Mouse (Mus musculus): ENCODE results near the gene Slc35b1.
"Not testable (repeated sequence)": the region's sequence is repeated elsewhere in the genome, so short reads cannot be mapped to it uniquely, and the experiment has no call there.

Gene Slc35b1

DNA sequence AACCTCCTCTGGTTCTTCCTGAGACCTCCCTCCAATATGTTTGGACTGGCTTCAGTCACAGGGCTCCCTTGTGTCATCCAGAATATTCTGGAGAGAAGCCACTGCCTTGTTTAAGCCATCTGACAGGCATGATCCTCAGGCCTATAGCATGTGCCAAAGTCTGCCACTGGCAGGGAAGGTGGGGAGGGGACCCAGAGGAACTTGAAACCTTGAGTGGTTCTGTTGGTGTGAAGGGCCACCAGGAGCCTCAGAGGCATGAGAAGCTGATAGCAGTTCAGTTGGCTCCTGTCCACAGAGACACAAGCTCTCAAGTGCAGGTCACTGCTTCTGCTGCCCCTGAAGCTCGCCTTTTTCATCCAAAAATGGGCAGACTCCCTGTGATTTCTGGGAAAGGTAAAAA lies 12.1 kb downstream of the Slc35b1 start:
- DNase-seq (ENCODE audit: low read depth) = no peak

DNA sequence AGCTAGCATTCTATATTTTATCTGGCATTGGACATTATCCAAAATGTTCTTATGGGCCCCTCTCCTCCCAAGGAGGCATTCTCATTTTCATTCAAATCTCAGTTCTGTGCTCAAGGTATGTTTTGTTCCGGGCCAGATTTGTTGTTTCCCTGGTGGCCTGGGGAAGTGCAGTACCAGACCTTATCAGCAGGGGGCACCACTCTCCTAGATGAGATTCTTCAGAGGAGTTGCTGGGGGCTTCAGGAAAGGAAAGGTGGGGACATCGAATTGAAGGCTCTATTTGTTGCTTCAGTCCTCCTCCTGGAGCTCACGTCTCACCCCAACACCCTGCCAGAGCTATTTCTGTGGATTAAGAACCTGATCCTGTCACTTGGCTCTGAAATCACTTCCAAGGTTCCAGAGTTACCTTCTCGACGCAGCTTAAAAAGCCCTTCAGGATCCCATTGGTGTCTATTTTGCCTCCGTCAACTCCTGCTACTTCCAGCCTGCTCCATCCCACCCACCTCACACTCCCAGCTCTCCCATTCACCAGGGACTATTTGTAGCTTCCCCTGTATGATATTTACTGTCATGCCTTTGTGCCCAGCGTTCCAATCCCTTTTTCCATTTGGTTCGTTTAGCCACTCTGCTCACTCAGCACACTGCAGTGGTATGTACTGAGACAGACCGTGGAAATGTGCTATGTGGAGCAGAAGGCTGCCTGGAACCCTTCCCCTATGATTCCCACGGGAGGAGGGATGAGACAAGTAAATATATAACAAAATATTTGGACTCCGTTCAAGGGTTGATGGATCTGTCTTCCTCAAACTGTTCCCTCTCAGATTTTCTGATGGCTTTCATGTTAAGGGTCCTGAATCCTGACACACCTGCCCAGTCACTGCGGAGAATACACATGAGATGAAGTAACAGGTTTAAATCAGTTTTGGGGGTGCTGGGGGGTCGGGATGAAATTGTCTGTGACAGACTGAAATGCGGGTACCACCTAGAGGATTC lies 13.6 kb downstream of the Slc35b1 start:
- peak; percentile 56 for DNase-seq (ENCODE audit: low read depth)

DNA sequence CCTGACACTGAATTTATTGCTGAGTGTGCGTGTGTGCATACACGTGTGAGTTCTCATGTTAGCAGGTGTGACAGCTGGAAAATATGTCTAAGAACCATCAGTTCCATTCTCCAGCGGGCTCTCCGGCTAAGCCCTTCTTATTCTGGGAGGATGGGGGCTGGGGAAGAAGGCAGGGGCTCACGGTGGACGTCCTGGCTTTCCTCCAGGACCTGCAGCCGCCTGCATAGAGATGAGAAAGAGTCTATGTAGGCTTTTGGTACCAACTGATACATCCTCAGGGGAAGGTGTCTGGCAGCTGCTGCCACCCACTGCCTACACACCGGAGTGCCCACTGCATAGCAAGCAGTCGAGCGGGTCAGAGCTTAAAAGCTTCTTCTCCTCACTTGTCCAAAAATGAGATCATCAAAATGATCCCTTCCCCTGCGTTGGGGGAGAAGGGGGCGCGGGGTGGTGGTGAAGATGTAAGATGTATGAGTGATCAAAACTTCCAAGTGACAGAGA lies 15.1 kb downstream of the Slc35b1 start:
- no peak for DNase-seq (ENCODE audit: low read depth)

DNA sequence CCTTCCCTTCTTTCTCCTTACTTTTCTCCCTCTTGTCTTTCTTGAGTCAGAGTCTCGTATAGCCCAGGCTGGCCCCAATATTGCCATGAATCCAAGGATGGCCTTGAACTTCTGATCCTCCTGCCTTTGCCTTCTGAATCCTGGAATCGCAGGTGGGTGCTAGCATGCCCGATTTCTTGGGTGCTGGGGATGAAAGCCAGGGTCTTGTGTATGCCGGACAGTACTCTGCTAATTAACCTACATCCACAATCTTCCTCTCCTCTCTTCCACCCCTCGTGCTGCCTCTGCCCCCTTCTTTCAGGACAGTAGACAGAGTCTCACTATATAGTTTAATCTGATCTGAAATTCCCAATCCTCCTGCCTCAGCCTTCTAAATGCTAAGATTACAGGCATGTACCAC lies 17.1 kb downstream of the Slc35b1 start:
- no peak for DNase-seq (ENCODE audit: low read depth)

DNA sequence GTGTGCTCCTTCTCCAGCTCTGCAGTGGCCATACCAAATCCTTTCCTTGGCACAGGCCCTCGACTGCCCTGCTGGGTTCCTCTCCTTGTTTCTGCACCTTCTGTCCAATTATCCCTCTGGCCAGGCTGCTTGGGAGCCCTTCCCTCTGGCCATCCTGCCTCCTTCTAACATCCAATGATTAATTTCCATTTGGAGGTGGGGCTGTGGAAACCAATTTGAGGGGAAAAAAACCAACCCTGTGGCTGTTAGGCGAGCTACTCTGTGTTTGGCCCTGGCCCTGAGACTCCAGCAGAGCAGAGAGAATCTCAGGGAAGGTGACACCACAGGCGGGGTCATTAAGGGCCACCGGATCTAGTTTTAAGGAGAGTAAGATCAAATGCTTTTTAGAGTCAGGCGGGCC lies 17.7 kb downstream of the Slc35b1 start:
- no peak for DNase-seq (ENCODE audit: low read depth)

DNA sequence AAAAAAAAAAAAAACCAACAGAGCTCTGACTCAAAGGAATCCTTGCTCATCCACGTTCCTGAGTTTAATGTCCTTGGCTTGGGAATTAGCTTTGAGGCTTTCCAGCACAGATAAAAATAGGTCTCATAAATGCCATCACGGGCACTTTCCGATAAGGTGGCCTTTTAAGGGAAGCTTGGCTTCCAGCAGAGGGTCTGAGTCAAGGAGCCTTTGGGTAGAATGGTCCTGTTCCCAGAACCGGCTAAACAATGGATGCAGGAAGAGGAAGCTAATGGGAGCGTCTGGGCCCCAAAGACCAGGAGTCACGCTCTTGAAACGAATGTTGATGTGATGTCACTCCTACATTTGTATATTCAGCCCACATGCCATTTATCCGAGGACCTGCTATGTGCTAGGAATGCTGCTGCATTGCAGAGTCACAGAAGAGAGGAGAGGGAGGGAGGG lies 18.2 kb downstream of the Slc35b1 start:
- no peak for DNase-seq (ENCODE audit: low read depth)

DNA sequence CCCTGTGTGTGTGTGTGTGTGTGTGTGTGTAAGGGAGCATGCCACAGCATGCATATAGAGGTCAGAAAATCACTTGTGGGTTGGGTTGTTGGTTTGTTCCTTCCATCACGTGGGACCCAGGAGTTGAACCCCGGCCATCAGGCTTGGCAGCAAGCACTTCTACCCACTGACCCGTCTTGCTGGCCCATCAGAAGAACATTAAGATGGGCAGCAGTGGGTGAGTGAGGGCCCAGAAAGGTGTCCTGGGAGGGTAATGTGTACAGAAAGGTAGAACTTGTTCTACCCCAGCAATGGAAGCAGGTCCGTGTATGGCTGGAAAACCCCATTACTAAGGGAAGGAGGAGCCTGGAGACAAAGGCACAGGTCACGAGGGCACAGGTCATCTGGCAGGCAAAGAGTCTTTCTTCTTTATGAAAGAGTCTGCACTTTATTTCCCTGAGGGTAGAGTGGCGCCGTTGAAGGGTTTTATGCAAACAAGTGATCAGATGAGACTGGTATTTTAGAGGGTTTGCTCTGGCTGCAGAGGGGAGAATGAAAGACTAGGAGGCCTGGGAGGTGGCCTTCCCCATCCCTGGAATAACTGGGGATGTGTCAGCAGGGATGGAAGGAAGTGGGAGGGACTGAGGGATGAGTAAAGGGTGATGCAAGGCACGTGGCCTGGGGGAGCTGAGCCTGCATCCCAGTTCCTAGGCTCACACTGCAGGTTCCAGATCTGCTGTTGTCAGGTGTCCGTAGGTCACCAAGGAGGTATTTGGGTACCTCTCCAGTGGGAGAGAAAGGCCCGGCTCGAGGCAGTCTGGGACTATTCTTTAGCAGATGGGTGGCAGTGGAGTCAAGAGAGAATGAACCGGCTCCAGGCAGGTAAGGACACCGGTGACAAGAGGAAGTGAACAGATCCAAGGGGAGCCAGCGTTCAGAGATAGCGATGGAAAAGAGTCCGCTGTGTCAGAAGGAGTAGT lies 19.2 kb downstream of the Slc35b1 start:
- DNase-seq (ENCODE audit: low read depth) = no peak

DNA sequence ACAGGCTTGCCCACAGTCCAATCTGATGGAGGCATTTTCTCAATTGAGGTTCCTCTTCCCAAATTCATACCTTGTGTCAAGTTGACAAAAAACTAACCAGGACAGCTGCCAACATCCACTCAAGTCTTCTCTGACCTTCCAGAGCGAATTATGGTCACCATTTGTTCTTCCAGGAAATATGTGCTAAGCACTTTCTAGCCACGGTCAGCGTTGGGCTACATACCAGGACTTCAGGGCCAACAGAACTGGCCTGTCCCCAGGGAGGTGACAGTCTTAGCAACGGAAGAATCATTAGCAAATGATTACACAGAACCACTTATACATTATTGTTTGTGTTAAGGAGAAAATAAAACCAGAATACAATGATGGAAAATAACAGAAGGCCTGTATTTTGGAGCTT lies 21.3 kb downstream of the Slc35b1 start:
- DNase-seq (ENCODE audit: low read depth) = no peak

DNA sequence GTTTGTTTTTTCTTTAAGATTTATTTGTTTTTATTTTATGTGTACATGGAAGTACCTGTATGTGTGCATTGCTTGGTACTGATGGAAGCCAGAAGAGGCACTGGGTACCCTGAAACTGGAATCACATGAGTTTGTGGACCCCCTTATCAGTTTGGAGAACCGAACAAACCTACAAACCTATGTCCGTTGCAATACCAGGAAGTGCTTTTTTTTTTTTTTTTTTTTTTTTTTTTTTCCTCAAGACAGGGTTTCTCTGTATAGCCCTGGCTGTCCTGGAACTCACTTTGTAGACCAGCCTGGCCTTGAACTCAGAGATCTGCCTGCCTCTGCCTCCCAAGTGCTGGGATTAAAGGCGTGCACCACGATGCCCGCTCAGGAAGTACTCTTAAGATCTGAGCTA lies 21.9 kb downstream of the Slc35b1 start:
- DNase-seq (ENCODE audit: low read depth) = not testable (repeated sequence)

DNA sequence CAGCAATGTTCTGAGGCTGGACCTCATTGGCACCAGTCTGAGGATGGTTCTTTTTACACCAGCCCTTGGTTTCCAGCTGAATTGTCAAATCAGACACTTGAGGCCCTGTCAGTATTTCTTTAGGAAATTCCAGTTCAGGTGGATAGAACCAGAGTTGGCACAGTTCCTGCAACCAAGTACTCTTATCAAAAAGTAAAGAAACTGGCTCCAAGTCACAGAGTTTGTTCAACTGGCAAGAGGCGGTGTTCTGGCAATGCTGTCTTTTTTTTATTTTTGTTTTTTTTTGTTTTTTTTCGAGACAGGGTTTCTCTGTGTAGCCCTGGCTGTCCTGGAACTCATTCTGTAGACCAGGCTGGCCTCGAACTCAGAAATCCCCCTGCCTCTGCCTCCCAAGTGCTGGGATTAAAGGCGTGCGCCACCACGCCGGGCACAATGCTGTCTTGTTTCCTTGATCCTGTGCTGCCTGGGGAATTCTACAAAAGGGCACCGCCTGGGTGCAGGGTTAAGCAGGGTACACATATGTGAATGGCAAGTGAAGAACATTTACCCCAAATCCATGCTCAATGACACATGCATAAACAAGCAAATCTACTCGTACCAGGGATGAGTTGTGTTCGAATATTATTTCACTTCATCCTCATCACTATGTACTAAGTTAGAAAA lies 25.1 kb downstream of the Slc35b1 start:
- no peak for DNase-seq (ENCODE audit: low read depth)

DNA sequence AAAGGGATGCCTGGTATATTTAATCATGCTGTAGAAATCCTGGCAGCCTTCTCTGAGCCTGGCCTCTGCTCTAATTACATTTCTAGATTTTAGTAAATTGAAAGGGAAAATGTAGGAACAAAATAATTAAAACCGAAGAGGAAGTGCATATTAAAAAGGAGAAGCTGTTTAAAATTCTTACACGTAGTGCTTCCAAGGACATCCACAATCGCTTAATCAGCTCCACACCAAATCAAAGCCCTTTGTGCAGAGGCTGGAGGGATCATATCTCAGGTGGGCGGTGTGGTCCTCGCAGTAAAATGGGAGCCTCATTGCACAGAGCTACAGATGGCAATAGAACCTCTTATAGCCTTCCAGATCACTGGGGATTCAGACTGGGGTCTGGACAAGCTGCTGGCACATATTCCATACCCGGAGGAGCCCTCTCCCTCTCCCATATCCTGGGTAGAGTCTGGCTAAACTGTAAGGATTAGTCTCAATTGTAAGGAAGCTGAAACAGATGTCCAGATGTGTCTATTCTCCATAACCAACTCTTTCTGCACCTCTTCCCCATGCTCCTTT lies 27.0 kb downstream of the Slc35b1 start:
- DNase-seq (ENCODE audit: low read depth) = no peak

DNA sequence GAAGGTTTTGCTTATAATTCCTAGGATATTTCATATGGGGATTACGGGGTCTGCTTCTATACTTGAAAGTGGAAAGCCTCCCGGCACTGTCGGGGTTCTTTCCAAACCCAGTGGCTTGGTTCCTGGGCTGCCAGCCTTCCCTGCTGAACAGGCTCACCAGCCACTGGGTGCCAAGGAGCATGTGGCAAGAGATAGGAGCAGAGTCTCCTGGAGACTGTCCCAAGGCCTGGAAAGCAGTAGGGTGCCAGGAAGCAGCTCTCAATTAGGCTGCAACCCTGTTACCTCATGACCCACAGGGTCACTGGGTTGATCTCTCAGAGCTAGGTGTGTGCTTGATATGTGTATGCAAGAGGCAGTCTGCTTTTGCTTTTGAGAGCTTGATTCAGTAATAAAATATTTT lies 28.1 kb downstream of the Slc35b1 start:
- no peak for DNase-seq (ENCODE audit: low read depth)

DNA sequence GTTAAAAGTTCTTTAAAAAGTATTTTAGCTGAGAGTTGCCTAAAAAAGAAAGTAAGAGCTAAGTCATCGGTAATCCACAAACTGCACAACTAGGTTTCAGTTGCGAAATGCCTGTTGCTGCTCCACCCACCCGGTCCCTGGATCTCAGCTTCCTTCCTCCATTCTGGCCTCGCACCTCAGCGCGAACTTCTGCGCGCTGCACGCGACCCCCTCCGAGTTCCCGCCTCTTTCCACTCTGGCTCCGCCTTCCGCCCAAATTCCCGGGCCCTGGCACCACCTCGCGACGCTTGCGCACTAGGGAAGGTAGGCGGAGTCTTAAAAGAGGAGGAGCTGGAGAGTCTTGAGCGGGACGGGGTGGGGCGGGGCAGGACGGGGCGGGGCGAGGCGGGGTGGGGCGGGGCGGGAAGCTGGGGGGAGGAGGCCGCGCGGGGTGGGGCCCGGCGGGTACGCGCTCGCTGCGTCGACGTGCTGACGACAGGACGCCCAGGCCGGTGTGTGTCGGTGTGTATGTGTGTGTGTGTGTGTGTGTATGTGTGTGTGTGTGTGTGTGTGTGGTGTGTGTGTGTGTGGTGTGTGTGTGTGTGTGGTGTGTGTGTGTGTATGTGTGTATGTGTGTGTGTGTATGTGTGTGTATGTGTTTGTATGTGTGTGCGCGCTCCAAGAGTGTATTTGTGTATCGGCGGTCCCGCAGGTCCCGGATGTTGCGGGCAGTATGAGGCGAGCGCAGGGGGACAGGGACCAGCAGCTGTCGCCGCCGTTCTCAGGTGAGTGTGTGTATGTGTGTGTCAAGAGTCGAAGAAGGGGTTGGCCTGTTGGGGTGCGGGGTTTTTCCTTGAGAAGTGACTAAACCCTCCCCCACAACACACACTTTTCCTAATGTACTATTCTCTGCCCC lies 29.4 kb downstream of the Slc35b1 start, which contains the start of gene Spop:
TSS of gene Spop (plus strand) at position 440 of the 895 bp plus-strand sequence.
- DNase-seq (ENCODE audit: low read depth) = peak; percentile 95

DNA sequence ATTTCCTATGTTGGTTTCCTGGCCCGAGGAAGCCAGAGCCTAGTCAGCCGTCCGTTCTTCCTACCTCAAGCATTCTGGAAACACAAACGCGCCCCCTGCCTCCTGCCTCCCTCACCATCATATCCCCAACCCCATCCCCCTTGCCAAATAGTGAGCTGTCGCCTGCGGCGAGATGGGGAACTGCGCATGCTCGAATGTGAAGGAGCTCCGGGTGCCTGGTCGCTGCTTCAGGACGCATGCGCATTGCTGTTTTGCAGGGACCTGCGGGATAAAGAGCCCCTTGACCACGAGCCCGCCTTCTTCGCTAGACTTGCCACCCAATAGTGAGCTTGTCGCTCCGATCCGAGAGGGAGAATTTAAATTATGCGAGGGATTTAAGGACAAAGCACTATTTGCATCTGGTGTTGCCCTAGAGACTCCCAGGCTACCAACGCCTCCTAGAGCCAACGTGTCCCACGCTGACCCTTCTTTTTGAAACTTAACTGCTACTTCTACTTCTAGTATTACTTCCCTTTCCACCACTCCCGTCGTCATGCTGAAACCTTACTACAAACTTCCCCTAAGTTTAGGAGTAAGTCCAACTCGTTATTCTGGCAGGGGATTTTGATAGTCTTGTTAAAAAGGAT lies 30.2 kb downstream of the Slc35b1 start:
- DNase-seq (ENCODE audit: low read depth) = peak; percentile 99

DNA sequence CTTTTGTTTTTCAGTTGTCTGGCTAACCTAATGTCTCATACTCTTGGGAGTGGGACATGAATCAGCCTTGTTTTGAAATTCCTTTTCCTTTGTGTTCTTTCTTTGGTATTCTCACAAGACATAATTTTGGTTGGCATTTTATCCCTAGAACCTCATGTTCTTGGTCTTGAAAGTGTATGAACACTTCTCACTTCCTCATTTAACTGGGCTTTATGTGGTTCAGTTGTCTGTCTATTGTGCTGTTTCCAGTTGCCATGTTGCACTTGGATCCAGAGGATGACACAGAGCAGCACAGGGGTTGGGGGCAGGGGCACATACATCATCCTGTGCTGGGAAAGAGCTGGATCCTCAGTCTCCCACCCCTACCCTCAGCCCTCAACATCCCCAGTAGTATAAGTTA lies 31.4 kb downstream of the Slc35b1 start:
- DNase-seq (ENCODE audit: low read depth) = peak; percentile 19

DNA sequence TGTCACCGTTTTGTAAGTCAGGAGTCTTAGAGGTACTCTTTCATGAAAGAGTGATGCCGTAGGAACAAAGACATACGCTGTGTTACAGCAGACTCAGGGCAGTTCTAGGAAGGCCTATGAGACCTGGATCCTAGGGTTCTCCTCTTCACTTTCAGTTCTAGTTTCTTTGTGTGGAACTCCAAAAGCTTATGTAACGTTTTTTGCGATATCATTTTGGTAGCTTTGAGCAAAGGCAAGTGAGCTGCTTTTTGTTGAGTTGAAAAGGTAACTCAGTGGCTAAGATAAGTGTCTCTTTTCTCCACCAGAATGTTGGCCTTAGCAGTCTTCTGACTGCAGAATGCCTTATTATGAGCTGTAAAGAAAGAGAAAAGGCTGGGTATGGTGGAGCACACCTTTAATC lies 32.8 kb downstream of the Slc35b1 start:
- no peak for DNase-seq (ENCODE audit: low read depth)

DNA sequence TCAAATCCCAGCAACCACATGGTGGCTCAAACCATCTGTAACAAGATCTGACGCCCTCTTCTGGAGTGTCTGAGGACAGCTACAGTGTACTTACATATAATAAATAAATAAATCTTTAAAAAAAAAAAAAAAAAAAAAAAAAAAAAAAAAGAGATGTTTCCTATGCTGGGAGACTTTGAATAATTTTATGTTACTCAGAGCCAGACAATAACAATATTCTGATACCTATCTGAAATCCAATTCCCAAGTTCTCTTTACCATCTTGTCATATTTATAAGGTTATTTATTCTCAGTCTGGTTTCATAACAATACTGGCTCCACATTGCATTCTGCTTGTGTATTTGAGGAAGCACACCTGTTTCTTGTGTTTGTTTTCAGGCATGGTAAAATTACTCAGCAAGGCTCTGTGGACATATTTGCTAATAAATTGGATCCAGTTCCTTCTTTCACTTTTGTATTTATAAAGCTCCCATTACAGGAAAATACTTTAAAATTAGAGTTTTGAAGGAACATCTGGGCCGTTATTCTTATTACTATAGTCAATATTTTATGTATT lies 36.5 kb downstream of the Slc35b1 start:
- no peak for DNase-seq (ENCODE audit: low read depth)

DNA sequence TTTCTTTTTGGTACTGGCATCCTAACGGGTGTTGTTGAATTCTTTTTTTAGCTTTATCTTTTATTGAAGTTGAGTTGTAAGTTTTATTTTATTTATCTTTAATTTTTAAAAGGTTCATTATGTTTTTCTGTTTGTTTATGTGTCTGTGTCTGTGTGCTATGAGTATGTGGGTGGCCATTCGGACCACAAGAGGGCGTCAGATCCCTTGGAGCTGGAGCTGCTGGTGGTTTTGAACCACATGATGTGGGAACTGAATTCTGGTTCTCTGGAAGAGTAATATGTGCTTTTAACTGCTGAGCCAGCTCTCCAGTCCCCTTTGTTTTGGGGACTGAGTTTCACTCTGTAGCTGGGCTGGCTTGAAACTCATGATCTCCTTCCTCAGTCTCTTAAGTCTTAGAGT lies 39.0 kb downstream of the Slc35b1 start:
- no peak for DNase-seq (ENCODE audit: low read depth)

DNA sequence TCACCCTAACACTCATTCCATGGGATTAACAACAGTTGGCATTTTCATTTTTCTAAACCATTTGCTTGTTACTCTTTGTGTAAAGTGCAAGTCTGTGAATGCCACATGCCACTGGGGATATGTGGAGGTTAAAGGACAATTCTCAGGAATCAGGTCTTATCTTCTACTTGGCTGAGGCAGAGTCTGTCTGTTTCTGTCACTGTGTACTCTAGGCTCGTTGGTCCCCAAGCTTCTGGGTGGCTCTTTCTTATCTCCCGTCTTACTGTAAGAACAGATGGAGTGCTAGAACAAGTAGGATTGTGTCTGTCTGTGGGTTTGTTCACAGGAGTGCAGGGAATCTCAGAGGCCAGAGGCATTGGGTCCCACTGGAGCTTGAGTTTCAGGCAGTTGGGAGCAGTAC lies 46.9 kb downstream of the Slc35b1 start:
- DNase-seq (ENCODE audit: low read depth) = no peak

DNA sequence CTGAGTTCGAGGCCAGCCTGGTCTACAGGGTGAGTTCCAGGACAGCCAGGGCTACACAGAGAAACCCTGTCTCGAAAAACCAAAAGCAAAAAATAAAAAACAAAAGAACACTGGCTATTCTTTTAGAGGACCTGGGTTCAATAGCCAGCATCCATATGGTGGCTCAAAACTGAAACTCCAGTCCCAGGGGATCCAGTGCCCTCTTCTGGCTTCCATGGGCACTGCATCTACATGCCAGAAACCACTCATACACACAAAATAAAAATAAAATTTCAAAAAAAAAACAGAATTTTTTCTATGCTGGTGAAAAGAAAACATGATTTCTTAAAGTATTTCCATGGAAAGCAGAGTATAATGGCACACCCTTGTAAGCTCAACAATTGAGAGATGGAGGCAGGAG lies 47.7 kb downstream of the Slc35b1 start:
- no peak for DNase-seq (ENCODE audit: low read depth)

Measured in c-Kit-positive CD71-negative TER-119-negative erythroid progenitor cells, embryonic 14.5 days (primary cell).